Mouse (Mus musculus) stomach, embryonic 16.5 days (tissue): ENCODE measurements at regions not wholly inside any gene's neighbourhood (a gene's known extent, or its start where the extent isn't known, plus 50 kb on each side); places are given as distances from the start of the nearest gene placed in this dataset.
A peak's percentile ranks its signal among the peaks of the same experiment; 100 is the strongest.
"Not testable (repeated sequence)": the region's sequence is repeated elsewhere in the genome, so short reads cannot be mapped to it uniquely, and the experiment has no call there.

Experiments used
- ATAC-seq: fragments of 200-750 bp; cut with Nextera tagmentation; 2 replicates; pipeline ENCODE4 v1.8.0; 2017; ENCODE audit warnings: moderate number of reproducible peaks, moderate TSS enrichment; ENCODE audit not compliant: insufficient read depth, low FRiP score
- H3K27ac ChIP-seq: fragments of 300-500 bp; sonication (generic); 2 replicates; pipeline ENCODE4 v1.5.1; 2014; ENCODE audit warnings: low read length
- H3K27me3 ChIP-seq: fragments of 300-500 bp; sonication (generic); 2 replicates; pipeline ENCODE4 v1.6.1; 2014; ENCODE audit warnings: low read length, control low read depth, mixed read lengths; ENCODE audit not compliant: control insufficient read depth, insufficient read depth
- H3K36me3 ChIP-seq: fragments of 300-500 bp; sonication (generic); 2 replicates; pipeline ENCODE4 v1.6.1; 2014; ENCODE audit warnings: low read length; ENCODE audit not compliant: control insufficient read depth, insufficient read depth
- H3K4me1 ChIP-seq: fragments of 300-500 bp; sonication (generic); 2 replicates; pipeline ENCODE4 v1.6.1; 2014; ENCODE audit warnings: low read length, control low read depth, mixed read lengths; ENCODE audit not compliant: control insufficient read depth, insufficient read depth
- H3K4me2 ChIP-seq: fragments of 300-500 bp; sonication (generic); 2 replicates; pipeline ENCODE4 v1.6.1; 2014; ENCODE audit warnings: low read depth, low read length, mixed read lengths
- H3K4me3 ChIP-seq: fragments of 300-500 bp; sonication (generic); replicated peaks from 2 replicates; pipeline ENCODE4 v1.5.1; 2014; ENCODE audit warnings: mild to moderate bottlenecking, low read length
- H3K9ac ChIP-seq: fragments of 300-500 bp; sonication (generic); 2 replicates; pipeline ENCODE4 v1.6.1; 2014; ENCODE audit warnings: low read length
- H3K9me3 ChIP-seq: fragments of 300-500 bp; sonication (generic); replicated peaks from 2 replicates; pipeline ENCODE4 v1.6.1; 2016; ENCODE audit warnings: low read length, control low read depth; ENCODE audit not compliant: control insufficient read depth
- WGBS: fragments of 180-500 bp; shearing (Covaris S2); extraction: QIAGEN DNeasy Blood & Tissue Kit; methylation state at CpG from one replicate; pipeline ENCODE4 v1.1.7; 2014; 5-methylcytosine and 5-hydroxymethylcytosine counted together

DNA sequence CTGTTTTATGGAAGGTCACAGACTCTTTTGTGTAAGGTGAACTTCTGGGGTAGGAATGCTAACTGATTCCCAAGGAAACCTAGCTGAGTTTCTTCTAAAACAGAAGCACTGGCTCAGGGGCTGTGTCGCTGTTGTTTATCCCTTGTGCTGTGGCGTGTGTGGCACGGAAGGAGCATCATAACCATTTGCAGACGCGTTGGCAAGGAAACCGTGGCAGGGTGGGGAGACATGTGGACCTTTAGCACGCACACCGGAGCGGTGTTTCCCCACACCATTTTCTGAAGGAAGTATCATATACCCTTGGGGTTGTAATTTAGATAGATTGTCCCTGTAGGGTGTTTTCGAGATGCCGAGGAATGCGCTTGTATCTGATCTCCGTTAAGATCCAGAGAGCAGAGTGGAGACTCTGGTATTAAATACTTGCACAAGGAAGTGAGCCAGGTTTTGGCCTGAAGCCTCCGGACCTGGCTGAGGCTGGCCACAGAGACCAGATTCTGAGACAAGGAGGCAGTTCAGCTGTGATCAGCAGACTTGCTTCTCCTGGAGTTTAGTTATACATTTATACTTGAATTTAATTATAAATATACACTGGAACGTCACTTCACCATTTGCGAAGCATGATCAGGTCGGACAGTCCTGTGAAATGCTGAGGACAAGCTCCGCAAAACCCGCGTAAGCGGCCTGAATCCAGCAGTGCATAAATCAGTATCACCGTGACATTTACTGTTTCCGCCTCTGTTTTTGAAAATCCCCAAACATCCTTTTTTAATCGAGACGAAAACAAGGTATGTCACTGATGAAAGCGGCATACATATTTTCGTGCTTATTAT, 84.5 kb upstream of the Adgrl2 start:
- Histone ChIP-seq H3K9me3 (no peaks in the 10 kb centered on the region), H3K4me2 (0 out of 2 replicates have a peak overlapping the region, but pooled peaks have one; percentile 4), H3K9ac (no peak overlapping the region), H3K4me3 (no peak overlapping the region), H3K4me1 (no peaks in the 10 kb centered on the region), H3K27ac (no peak overlapping the region), H3K27me3 (no peaks in the 10 kb centered on the region), H3K36me3 (no peaks in the 10 kb centered on the region)
- ATAC-seq: no peak
- WGBS: 70% methylated on average over 27 of the region's 27 CpGs

GRCm38 (mm10) chr3:149070201-149070600, 79.8 kb upstream of the Adgrl2 start:
- Histone ChIP-seq H3K36me3 (no peaks in the 10 kb centered on the region), H3K4me2 (no peak overlapping the region), H3K9me3 (no peaks in the 10 kb centered on the region), H3K4me1 (no peaks in the 10 kb centered on the region), H3K27ac (no peak overlapping the region), H3K27me3 (no peaks in the 10 kb centered on the region), H3K4me3 (no peak overlapping the region), H3K9ac (no peak overlapping the region)
- WGBS: 58% methylated on average over 7 of the region's 7 CpGs
- ATAC-seq: no peak

DNA sequence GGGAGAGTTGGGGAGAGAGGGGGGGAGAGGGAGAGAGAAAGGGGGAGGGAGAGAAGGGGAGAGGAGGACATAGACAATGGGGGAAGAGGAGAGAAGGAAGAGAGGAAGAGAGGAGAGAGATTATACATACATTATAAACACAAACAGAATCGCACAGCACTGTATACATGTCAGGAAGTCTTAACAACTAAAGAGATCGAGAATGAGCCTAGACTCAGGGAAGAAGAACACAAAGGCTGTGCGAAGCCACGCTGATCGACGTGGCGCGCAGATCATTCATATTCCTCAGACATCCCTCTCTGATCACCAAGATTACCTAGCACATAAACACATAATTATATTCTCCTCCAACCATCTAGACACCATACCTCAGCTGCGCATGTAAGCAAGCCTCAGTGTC, 79.1 kb upstream of the Adgrl2 start:
- no peak overlapping the region for H3K4me3 ChIP-seq
- ATAC-seq: no peak
- no peaks in the 10 kb centered on the region for H3K9me3 ChIP-seq
- H3K4me2 ChIP-seq: no peak overlapping the region
- no peak overlapping the region for H3K27ac ChIP-seq
- no peaks in the 10 kb centered on the region for H3K36me3 ChIP-seq
- no peaks in the 10 kb centered on the region for H3K4me1 ChIP-seq
- WGBS: 81% methylated on average over 9 of the region's 9 CpGs
- no peaks in the 10 kb centered on the region for H3K27me3 ChIP-seq
- no peak overlapping the region for H3K9ac ChIP-seq

DNA sequence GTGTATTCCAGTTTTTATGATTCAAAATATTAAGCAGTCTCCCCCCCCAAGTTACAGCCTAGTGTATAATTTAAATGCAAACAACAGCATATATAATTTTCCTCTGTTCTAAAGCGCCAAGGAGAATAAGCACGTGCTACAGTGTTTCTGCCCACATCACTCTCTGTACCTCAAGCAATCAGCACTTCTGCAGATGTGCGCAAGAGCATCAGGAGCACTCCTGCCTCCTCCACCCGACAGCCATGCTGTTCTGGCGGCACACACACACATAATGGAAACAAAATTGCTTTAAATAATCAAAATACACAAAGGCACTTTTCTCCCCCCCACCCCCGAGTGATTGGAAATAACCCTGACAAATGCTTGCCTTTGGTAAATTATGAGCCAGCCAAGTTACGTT, 78.5 kb upstream of the Adgrl2 start:
- no peak for ATAC-seq
- Histone ChIP-seq H3K27me3 (no peaks in the 10 kb centered on the region), H3K4me3 (no peak overlapping the region), H3K36me3 (no peaks in the 10 kb centered on the region), H3K9me3 (no peaks in the 10 kb centered on the region), H3K9ac (no peak overlapping the region), H3K4me2 (no peak overlapping the region), H3K27ac (no peak overlapping the region), H3K4me1 (no peaks in the 10 kb centered on the region)
- WGBS: 65% methylated on average over 7 of the region's 7 CpGs

DNA sequence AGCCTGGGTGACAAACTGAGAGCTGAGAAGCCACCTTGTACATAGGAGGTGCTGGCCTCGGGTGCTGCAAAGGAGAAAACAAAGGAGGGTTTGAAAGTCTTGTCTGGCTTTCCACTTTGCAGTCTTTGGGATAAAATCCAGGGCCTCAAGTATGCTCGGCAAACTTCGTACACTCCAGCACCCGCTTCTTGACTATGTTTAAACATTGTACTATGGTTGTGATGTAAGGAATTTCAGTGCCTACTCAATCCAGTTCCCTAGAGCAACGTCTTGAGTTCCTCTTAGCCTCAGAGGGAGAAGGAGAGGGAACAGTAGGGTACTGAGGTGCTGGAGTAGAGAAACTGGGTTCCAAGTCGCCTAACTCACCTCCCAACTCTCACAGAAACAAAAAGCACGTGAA, 77.4 kb upstream of the Adgrl2 start:
- no peak overlapping the region for H3K4me2 ChIP-seq
- WGBS: 70% methylated on average over 7 of the region's 7 CpGs

DNA sequence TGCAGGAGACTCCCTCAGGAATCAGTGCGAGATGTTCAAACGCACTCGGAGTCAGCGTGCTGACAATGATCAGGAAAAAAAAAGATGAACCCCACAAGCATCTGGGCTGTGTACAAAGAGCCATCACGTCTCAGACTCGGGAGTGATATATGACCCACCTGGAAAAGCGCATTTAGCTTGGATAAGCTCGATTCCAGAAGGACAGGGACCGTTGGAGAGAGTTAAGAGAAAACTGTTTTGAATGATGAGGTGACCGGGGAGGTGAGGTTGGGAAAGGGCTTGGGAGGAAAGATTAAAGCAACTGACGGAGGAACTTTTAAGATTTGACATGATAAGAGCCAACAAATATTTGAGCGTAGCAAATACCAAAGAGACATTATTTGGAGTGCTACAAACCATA, 64.7 kb upstream of the Adgrl2 start:
- H3K36me3 ChIP-seq: no peaks in the 10 kb centered on the region
- H3K4me1 ChIP-seq: no peaks in the 10 kb centered on the region
- ATAC-seq: no peak
- H3K4me2 ChIP-seq: no peak overlapping the region
- 24% methylated on average over 12 of the region's 12 CpGs for WGBS
- no peak overlapping the region for H3K27ac ChIP-seq
- no peaks in the 10 kb centered on the region for H3K27me3 ChIP-seq
- no peak overlapping the region for H3K4me3 ChIP-seq
- H3K9me3 ChIP-seq: no peaks in the 10 kb centered on the region
- no peak overlapping the region for H3K9ac ChIP-seq

More for the DNA sequence above, 77.4 kb upstream of the Adgrl2 start:
- Histone ChIP-seq H3K27ac (no peak overlapping the region), H3K9ac (no peak overlapping the region), H3K4me1 (no peaks in the 10 kb centered on the region), H3K27me3 (no peaks in the 10 kb centered on the region), H3K4me3 (no peak overlapping the region), H3K9me3 (no peaks in the 10 kb centered on the region), H3K36me3 (no peaks in the 10 kb centered on the region)
- ATAC-seq: no peak

DNA sequence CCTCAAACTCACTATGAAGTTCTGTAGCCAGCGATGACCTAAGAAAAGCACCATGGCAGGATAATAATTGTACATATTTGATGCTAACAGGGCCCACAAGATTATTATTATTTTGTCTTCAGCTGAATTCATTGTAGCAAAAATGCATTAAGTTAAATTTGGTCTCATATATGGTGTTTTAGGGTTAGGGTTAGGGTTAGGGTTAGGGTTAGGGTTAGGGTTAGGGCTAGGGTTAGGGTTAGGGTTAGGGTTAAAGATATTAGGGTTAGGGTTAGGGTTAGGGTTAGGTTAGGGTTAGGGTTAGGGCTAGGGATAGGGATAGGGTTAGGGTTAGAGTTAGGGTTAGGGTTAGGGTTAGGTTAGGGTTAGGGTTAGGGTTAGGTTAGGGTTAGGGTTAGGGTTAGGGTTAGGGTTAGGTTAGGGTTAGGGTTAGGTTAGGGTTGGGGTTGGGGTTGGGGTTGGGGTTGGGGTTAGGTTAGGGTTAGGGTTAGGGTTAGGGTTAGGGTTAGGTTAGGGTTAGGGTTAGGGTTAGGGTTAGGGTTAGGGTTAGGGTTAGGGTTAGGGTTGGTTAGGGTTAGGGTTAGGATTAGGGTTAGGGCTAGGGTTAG, 62.0 kb upstream of the Adgrl2 start:
- not testable (repeated sequence) for H3K36me3 ChIP-seq, H3K27ac ChIP-seq, H3K4me2 ChIP-seq, H3K9ac ChIP-seq, H3K27me3 ChIP-seq, H3K4me3 ChIP-seq, H3K4me1 ChIP-seq, ATAC-seq, H3K9me3 ChIP-seq
- WGBS: 92% methylated on average over 1 of the region's 1 CpGs

GRCm38 (mm10) chr3:149045343-149045742, 55.0 kb upstream of the Adgrl2 start:
- no peaks in the 10 kb centered on the region for H3K36me3 ChIP-seq
- no peak overlapping the region for H3K9ac ChIP-seq
- H3K4me3 ChIP-seq: no peak overlapping the region
- H3K27ac ChIP-seq: no peak overlapping the region
- H3K9me3 ChIP-seq: no peaks in the 10 kb centered on the region
- no peaks in the 10 kb centered on the region for H3K27me3 ChIP-seq
- ATAC-seq: no peak
- WGBS: 76% methylated on average over 5 of the region's 5 CpGs
- 0 out of 2 replicates have a peak, but pooled peaks cover 4% of the 10 kb centered on the region for H3K4me1 ChIP-seq
- no peak overlapping the region for H3K4me2 ChIP-seq

GRCm38 (mm10) chr3:149043901-149044300, 53.5 kb upstream of the Adgrl2 start:
- Histone ChIP-seq H3K9me3 (no peaks in the 10 kb centered on the region), H3K4me2 (no peak overlapping the region), H3K36me3 (no peaks in the 10 kb centered on the region), H3K27ac (no peak overlapping the region), H3K9ac (no peak overlapping the region), H3K4me3 (no peak overlapping the region), H3K4me1 (0 out of 2 replicates have a peak, but pooled peaks cover 4% of the 10 kb centered on the region), H3K27me3 (no peaks in the 10 kb centered on the region)
- 95% methylated on average over 4 of the region's 4 CpGs for WGBS
- no peak for ATAC-seq
